Mouse (Mus musculus) frontal cortex, postnatal 25 days (tissue): ENCODE measurements at regions not wholly inside any gene's neighbourhood (a gene's known extent, or its start where the extent isn't known, plus 50 kb on each side); places are given as distances from the start of the nearest gene placed in this dataset.

Experiments used
- DNase-seq, 2 experiments: peaks; one replicate each; pipeline ENCODE4 v3.0.0; 2022; ENCODE audit warnings: low spot score in 2 of 2

DNA sequence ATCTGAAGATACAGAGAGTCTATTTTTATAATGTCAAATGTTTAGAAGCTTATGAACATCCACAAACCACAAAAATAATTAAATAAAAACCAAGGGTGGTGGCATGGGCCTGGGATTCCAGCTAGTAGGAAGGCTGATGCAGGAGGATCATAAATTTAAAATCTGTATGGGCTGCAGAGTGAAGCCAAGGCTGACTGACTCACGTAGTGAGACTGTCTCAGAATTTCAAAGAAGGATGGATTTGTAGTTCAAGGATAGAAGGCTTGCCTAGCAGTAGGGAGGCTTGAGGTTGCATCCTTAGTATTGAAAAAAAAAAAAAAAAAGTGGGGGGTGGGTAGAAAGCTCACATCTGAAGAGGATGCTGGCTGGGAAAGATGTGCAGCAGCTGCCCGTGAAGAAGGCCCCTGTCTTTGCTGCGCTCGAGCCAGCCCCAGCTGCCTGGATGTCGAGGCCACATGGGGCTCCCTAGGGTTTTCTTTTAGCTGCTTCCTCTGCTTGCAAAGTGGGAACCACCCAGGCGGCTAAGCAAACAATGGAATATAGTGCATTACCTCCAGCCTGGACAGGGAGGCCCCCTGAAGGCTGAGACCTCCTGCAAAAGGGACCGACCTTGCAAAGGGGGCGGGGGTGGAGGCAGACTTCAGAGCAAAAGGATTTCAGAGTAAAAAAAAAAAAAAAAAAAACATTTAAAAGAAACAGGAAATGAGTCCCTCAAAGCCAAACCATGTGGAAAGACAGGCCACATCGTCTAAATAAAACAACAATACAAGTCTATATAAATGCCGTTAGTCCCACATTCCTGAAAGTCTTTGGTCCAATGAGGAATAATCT, 101.3 kb downstream of the Tmco5 start:
- DNase-seq: no peak

DNA sequence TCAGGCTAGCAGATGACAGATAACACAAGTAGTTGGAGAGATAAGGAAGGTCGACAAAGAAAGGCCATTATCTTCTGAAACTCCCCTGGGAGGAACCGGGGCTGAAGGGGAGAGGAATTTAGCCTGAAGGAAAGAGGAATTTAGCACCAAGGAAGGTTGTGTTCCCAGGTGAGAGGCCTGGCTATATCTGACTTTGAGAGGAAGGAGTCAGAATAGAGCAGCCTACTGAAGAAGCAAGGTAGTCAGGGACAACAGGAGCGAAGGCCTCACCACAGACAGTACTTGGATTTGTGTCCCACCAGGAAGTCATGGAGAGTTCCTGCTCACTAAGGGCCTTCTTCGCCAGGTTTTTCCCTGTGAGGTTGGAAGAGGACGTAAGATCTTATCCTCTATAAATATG, 102.2 kb downstream of the Tmco5 start:
- DNase-seq: no peak

- no peak for DNase-seq
These were observed 104.9 kb downstream of the Tmco5 start for GRCm38 (mm10) chr2:116983351-116983750.

DNA sequence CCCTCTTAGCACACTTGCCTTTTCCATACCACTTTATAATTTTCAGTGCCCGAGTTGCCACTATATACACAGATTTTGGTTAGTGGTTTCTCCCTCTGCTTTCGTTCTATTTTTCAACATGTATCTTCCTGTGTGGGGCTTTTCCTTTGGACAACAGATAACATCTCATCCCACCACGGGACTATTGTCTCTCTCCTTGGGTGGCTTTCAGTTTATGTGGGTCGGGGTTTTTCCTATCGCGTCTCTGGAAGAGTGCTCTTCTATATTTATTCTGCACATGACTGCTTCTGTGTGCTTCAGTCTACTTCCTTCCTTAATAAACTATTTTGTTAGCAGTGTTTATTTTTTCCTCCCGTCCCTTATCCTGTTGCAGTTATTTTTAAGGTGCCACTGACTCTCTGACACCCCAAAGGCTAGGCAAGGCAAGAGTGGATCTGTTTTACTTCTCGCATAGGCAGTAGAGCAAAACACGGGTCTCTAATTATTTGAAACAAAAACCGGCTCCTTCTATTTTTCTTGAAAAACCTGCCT, 105.4 kb downstream of the Tmco5 start:
- DNase-seq: no peak

GRCm38 (mm10) chr2:116984597-116984996, 106.1 kb downstream of the Tmco5 start:
- DNase-seq: no peak

DNA sequence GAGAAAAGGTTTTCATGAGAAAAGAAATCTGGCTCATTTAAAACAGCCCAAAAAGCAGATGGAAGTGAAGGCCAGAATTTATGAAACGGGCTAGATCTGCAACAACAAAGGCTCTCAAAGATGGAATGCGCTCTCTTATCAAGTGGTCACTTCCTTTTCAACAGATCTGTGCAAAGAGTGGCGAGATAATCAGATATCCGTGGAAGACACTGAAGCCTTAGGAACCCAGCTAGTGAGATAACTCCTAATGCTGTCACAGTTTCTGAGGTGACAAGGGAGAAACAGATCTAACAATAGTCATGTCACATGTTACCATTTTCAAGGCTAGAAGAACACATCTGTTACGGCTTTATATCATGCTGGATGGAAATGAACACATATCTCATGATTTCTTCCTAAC, 107.1 kb downstream of the Tmco5 start:
- DNase-seq: no peak

DNA sequence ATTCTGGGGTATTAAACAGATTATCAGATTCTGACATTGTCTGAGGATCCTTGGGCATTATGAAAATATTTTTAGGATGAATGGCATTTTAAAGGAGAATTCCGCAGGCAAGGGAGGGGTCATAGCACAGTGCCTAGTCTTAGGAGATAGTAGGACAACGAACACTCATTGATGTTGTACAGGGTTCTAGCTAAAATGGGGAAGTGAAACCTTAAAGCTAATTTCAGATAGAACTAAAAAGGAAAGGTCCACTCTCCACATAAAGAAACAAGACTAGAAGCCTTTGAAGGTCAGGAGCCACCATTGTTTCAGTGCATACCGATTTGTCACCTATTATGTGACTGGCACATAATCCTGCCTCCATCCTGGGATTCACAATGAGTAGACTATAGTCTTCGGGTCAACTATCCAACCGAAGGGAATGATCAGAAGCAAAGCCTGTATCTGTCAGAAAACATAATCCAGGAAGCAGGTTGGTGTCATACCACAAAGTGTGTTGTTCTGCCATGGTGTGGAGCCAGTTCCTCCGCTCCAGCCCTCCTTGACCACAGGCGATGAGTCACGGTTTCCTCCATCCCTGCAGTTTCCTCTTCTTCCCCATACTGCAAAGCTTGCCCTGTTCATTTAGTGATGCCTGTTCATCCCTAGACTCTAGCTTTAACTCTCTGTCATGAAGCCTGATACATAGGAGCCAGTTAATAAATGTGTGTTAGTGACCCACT, 110.6 kb downstream of the Tmco5 start:
- DNase-seq: no peak

DNA sequence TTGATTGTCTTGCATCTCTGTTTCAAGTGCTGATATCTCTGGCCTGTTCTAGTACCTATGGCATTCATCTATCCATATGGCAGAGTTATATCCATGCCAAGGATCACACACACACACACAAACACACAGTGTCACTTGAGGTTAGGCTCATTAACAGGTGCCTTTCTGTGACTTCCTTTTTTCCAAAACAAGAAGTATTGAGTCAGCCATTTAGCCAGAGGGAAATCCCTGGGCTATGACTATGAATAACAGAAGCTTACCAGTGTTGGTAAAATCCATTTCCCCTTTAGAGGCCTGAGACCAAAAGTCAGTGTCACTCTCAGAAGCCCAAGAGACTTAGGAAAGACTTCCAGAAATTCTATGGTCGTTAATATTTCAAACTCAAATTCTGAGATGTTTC, 111.6 kb downstream of the Tmco5 start:
- DNase-seq: no peak

DNA sequence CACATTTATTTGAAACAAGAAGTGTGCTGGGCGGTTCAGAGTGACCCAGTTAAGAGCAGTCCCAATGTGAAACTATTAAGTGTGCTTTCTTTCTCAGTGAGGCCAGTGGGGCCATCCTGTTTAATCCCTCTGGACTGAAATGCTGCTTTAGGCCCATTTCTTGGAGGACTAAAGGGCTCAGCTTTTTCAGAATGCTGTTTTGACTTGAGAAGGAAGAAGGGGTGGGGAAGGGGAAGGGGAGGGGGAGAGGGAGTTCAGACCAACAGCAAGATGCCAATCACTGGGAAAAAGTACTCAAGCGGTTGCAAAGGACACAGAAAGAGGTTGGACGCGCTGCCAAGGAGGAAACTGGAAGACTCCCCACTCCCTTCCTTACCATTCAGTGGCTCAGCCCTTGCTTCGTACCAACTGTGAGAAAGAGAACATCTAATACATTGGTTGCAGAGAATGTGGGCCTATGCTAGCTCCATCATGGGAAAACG, 113.1 kb downstream of the Tmco5 start:
- no peak for DNase-seq

DNA sequence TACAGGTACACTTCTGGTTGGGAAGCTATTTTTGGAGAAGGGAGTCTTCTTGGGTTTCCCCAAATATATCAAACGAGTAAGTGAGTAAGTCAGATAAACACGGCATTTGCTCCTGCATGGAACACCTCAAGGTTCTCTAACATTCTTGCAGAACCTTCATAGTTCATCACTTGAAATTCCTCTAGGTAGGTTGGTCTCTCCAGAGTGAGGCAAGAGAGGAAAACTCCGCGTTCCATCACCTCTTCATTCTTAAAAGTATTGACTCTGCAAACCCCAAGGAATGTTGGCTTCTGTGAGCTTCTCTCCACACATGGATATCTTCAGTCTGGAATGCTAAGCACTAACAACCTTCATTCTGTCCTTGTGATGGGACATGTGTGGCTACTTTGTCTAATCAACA, 115.2 kb downstream of the Tmco5 start:
- no peak for DNase-seq

GRCm38 (mm10) chr2:116996302-116996701, 117.8 kb downstream of the Tmco5 start:
- no peak for DNase-seq

- DNase-seq: no peak
These were observed 120.3 kb downstream of the Tmco5 start for GRCm38 (mm10) chr2:116998822-116999221.

- DNase-seq: no peak
These were observed 121.1 kb downstream of the Tmco5 start for GRCm38 (mm10) chr2:116999592-116999991.

DNA sequence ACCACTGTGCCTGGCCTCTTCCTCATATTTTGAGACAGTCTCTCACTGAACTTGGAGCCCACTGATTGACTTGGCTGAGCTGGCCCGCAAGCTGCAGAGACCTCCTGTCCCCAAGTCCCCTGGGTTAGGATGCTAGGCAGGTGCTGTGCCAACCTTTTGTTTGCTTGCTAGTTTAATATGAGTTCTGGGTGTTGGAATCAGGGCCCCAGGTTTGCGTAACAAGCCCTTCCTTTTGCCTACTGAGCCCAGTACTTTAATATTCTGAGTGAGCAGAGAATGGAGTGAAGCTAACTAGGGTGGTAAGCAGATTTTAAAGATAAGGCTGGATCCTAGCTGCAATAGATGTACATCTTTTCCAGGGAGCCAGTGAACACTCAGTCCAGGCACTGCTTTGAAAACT, 117.2 kb upstream of the Spred1 start:
- DNase-seq: no peak

- DNase-seq: no peak
These were observed 114.3 kb upstream of the Spred1 start for GRCm38 (mm10) chr2:117006846-117007245.

DNA sequence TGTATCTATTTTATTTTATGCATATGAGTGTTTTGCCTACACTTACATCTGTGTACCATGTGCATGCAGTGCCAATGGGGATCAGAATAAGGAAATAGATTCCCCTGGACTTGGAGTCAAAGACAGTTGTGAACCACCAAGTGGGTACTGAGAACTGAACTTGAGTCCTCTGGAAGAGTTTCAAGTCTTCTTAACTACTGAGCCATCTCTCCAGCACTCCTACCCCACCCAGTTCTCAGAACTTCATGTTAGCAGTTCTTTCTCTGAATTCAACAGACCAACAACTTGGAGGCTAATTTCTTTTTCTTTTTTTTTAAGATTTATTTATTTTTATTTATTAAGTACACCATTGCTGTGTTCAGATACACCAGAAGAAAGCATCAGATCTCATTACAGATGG, 112.3 kb upstream of the Spred1 start:
- no peak for DNase-seq

- DNase-seq: no peak
These were observed 111.2 kb upstream of the Spred1 start for GRCm38 (mm10) chr2:117010001-117010400.

DNA sequence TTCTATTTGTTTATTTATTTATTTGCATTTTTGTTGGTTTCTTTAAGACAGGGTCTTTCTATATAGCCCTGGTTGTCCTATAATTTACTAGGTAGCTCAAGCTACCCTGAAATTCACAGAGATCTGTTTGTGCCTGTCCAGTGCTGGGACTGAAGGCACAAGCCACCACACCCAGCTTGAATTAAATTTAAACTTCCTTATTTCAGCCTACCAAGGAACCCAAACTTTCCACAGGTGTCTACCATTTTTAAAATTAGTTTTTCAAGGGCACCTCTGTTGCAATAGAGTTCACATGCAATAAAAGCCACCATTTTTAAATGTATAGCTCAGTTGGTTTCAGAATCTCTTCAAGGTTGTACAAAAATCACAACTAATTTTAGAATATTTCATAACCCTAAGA, 110.2 kb upstream of the Spred1 start:
- no peak for DNase-seq

DNA sequence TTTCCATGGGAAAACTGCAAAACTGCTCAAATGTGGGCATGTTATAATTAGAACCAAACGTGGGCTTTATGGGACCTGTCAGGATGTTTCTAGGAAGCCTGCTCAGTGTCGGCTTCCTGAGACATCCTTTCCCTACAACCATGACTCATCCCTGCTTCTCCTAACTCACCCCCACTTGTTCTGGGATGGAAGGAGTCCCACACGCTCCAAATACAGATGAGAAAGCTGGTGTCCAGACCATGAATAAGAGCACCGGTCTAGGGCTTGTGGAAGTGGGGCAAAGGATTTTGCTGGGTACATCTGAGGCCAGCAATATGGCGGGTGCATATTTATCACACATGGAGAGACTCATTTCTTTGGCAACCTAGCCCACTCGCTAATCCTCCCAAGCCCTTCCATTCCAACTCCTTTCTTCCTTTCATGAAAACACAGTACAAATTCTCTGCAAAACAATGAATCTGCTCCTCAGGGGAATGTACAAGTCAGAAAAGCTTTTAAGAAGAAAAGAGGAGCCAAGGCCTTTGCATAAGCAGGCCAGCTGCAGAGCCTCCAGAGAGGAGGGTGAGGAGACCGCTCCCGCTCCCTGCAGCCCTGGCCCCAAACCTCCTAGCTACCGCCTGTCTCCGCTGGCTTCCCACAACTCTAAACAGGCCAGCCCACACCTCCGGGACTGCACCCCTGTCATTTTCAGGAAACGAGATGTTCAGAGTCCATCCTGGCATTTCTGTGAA, 103.1 kb upstream of the Spred1 start:
- DNase-seq: peak; percentile 17 to 20

- peak in 1 of 2 experiments; percentile 19 for DNase-seq
These were observed 102.1 kb upstream of the Spred1 start for GRCm38 (mm10) chr2:117018917-117019538.

DNA sequence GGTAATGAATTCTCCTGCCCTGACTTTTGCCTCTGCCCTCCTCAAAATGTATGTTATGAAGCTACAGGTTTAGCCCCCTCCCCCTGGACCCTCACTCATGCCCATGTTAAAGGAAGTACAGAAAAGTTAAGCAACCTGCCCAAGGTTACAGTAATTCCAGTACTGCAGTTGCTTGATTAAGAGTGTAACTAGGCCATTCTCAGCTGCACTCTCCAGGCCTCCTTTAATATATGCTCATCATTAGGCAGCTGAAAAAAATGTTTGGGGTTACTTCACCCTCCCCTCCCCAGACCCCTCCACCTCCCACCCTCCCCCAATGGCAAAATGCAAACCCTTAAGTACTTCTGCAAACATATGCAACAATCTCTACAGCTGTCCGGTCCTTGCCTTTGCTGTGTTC, 101.6 kb upstream of the Spred1 start:
- no peak for DNase-seq

- DNase-seq: no peak
These were observed 99.4 kb upstream of the Spred1 start for GRCm38 (mm10) chr2:117021787-117022186.
